Mouse (Mus musculus) midbrain, embryonic 14.5 days (tissue): ENCODE data around the gene Timm8a2. TPM values are rescaled to one million over a fixed set of nuclear protein-coding genes. Genes with fewer than 3 reads are reported as not detected.

Experiments used
- ATAC-seq: fragments of 200-750 bp; cut with Nextera tagmentation; 2 replicates; pipeline ENCODE4 v1.8.0; 2017; ENCODE audit warnings: moderate number of reproducible peaks, moderate library complexity; ENCODE audit not compliant: low FRiP score, low TSS enrichment
- DNase-seq: peaks from one replicate; pipeline ENCODE4 v3.0.0-alpha.2; 2015
- H3K27ac ChIP-seq: fragments of 300-500 bp; sonication (generic); replicated peaks from 2 replicates; pipeline ENCODE4 v1.5.1; 2014; ENCODE audit warnings: mild to moderate bottlenecking, low read depth, low read length, moderate library complexity
- H3K27me3 ChIP-seq: fragments of 300-500 bp; sonication (generic); 2 replicates; pipeline ENCODE4 v1.6.1; 2014; ENCODE audit warnings: low read length, control low read depth, mixed read lengths; ENCODE audit not compliant: control insufficient read depth, insufficient read depth
- H3K36me3 ChIP-seq: fragments of 300-500 bp; sonication (generic); 2 replicates; pipeline ENCODE4 v1.6.1; 2014; ENCODE audit warnings: low read length, control low read depth; ENCODE audit not compliant: control insufficient read depth, insufficient read depth
- H3K4me1 ChIP-seq: fragments of 300-500 bp; sonication (generic); 2 replicates; pipeline ENCODE4 v1.6.1; 2014; ENCODE audit warnings: mild to moderate bottlenecking, antibody characterized with exemption, low read length, control low read depth; ENCODE audit not compliant: control insufficient read depth, insufficient read depth
- H3K4me2 ChIP-seq: fragments of 300-500 bp; sonication (generic); 2 replicates; pipeline ENCODE4 v1.6.1; 2014; ENCODE audit warnings: mild to moderate bottlenecking, low read length, moderate library complexity
- H3K4me3 ChIP-seq: fragments of 300-500 bp; sonication (generic); replicated peaks from 2 replicates; pipeline ENCODE4 v1.5.1; 2014; ENCODE audit warnings: low read depth, low read length
- H3K9ac ChIP-seq: fragments of 300-500 bp; sonication (generic); replicated peaks from 2 replicates; pipeline ENCODE4 v1.6.1; 2014; ENCODE audit warnings: mild to moderate bottlenecking, low read length, moderate library complexity
- H3K9me3 ChIP-seq: fragments of 300-500 bp; sonication (generic); 2 replicates; pipeline ENCODE4 v1.6.1; 2016; ENCODE audit warnings: low read length, control low read depth, mixed read lengths; ENCODE audit not compliant: control insufficient read depth
- WGBS: fragments of 180-500 bp; shearing (Covaris S2); extraction: QIAGEN DNeasy Blood & Tissue Kit; methylation state at CpG from one replicate; pipeline ENCODE4 v1.1.7; 2014; 5-methylcytosine and 5-hydroxymethylcytosine counted together
- polyA plus RNA-seq: library from polyadenylated mRNA; unstranded; fragments of >200 nt; fragmentation: Nextera tagmentation; extraction: Ambion mirVana; gene quantifications from 2 replicates; pipeline ENCODE4 v1.2.1, GENCODE M21; 2014

Timm8a2 gene
- polyA plus RNA-seq, 1 experiment from 2014 or later: not detected

- no peak for ATAC-seq
- Histone ChIP-seq H3K27ac (no peak overlapping the region), H3K4me3 (no peak overlapping the region), H3K4me1 (no peaks in the 10 kb centered on the region), H3K36me3 (no peaks in the 10 kb centered on the region), H3K4me2 (no peak overlapping the region), H3K9ac (no peak overlapping the region), H3K27me3 (no peaks in the 10 kb centered on the region), H3K9me3 (no peaks in the 10 kb centered on the region; the same call in 1 of the 2 replicates)
- WGBS: 91% methylated on average over 2 of the region's 2 CpGs
- DNase-seq: no peak
These were observed 1.4 kb downstream of the Timm8a2 start for GRCm38 (mm10) chr14:122035860-122036259.

- no peaks in the 10 kb centered on the region for H3K4me1 ChIP-seq
- no peaks in the 10 kb centered on the region for H3K36me3 ChIP-seq
- WGBS: 91% methylated on average over 13 of the region's 13 CpGs
- H3K9ac ChIP-seq: no peak overlapping the region
- no peak for ATAC-seq
- no peak overlapping the region for H3K4me3 ChIP-seq
- DNase-seq: no peak
- H3K27ac ChIP-seq: no peak overlapping the region
- H3K4me2 ChIP-seq: no peak overlapping the region
- no peaks in the 10 kb centered on the region for H3K27me3 ChIP-seq
- H3K9me3 ChIP-seq: no peaks in the 10 kb centered on the region; the same call in 1 of the 2 replicates
These were observed 4.6 kb downstream of the Timm8a2 start for GRCm38 (mm10) chr14:122038874-122039647.

GRCm38 (mm10) chr14:122041413-122041825, 6.9 kb downstream of the Timm8a2 start:
- no peak overlapping the region for H3K4me2 ChIP-seq
- no peaks in the 10 kb centered on the region for H3K4me1 ChIP-seq
- H3K27ac ChIP-seq: no peak overlapping the region
- no peaks in the 10 kb centered on the region for H3K36me3 ChIP-seq
- WGBS: 89% methylated on average over 3 of the region's 3 CpGs
- H3K27me3 ChIP-seq: no peaks in the 10 kb centered on the region
- H3K4me3 ChIP-seq: no peak overlapping the region
- no peak for ATAC-seq
- DNase-seq: no peak
- H3K9me3 ChIP-seq: no peaks in the 10 kb centered on the region
- no peak overlapping the region for H3K9ac ChIP-seq

- Histone ChIP-seq H3K27ac (no peak overlapping the region), H3K4me3 (no peak overlapping the region), H3K9ac (no peak overlapping the region), H3K36me3 (no peaks in the 10 kb centered on the region), H3K9me3 (no peaks in the 10 kb centered on the region), H3K27me3 (no peaks in the 10 kb centered on the region), H3K4me2 (no peak overlapping the region), H3K4me1 (no peaks in the 10 kb centered on the region)
- DNase-seq (no peak), ATAC-seq (no peak)
- 88% methylated on average over 8 of the region's 8 CpGs for WGBS
These were observed 7.7 kb downstream of the Timm8a2 start for GRCm38 (mm10) chr14:122042142-122042694.

- Histone ChIP-seq H3K4me2 (no peak overlapping the region), H3K9ac (no peak overlapping the region), H3K27me3 (no peaks in the 10 kb centered on the region), H3K27ac (no peak overlapping the region), H3K4me3 (no peak overlapping the region), H3K4me1 (no peaks in the 10 kb centered on the region), H3K36me3 (no peaks in the 10 kb centered on the region), H3K9me3 (no peaks in the 10 kb centered on the region)
- 94% methylated on average over 8 of the region's 8 CpGs for WGBS
- ATAC-seq (no peak), DNase-seq (no peak)
These were observed 13.3 kb downstream of the Timm8a2 start for GRCm38 (mm10) chr14:122047784-122048183.

GRCm38 (mm10) chr14:122048816-122049215, 14.3 kb downstream of the Timm8a2 start:
- no peaks in the 10 kb centered on the region for H3K4me1 ChIP-seq
- no peak overlapping the region for H3K27ac ChIP-seq
- no peaks in the 10 kb centered on the region for H3K27me3 ChIP-seq
- ATAC-seq (no peak), DNase-seq (no peak)
- H3K4me2 ChIP-seq: no peak overlapping the region
- WGBS: 86% methylated on average over 9 of the region's 9 CpGs
- H3K9me3 ChIP-seq: no peaks in the 10 kb centered on the region
- H3K36me3 ChIP-seq: no peaks in the 10 kb centered on the region
- no peak overlapping the region for H3K9ac ChIP-seq
- H3K4me3 ChIP-seq: no peak overlapping the region

GRCm38 (mm10) chr14:122052896-122053635, 18.6 kb downstream of the Timm8a2 start:
- no peaks in the 10 kb centered on the region for H3K27me3 ChIP-seq
- H3K4me2 ChIP-seq: no peak overlapping the region
- no peak overlapping the region for H3K4me3 ChIP-seq
- ATAC-seq (no peak), DNase-seq (no peak)
- no peaks in the 10 kb centered on the region for H3K36me3 ChIP-seq
- H3K4me1 ChIP-seq: no peaks in the 10 kb centered on the region
- H3K27ac ChIP-seq: no peak overlapping the region
- no peak overlapping the region for H3K9ac ChIP-seq
- 89% methylated on average over 9 of the region's 9 CpGs for WGBS
- H3K9me3 ChIP-seq: no peaks in the 10 kb centered on the region

GRCm38 (mm10) chr14:122056871-122057270, 22.4 kb downstream of the Timm8a2 start:
- ATAC-seq (no peak), DNase-seq (no peak)
- Histone ChIP-seq H3K27ac (no peak overlapping the region), H3K4me2 (no peak overlapping the region), H3K4me1 (no peaks in the 10 kb centered on the region), H3K9ac (no peak overlapping the region), H3K4me3 (no peak overlapping the region), H3K27me3 (no peaks in the 10 kb centered on the region), H3K36me3 (no peaks in the 10 kb centered on the region), H3K9me3 (no peaks in the 10 kb centered on the region)
- 85% methylated on average over 6 of the region's 6 CpGs for WGBS
